Mouse (Mus musculus) lung, adult 2 months (tissue): Measurements from ENCODE around the gene Slc22a1. TPM values are rescaled to one million over a fixed set of nuclear protein-coding genes. Genes with fewer than 3 reads are reported as not detected.
"Not testable (repeated sequence)": the region's sequence is repeated elsewhere in the genome, so short reads cannot be mapped to it uniquely, and the experiment has no call there.

Source experiments
- DNase-seq: peaks from one replicate; pipeline ENCODE4 v3.0.0; 2022
- H3K4me1 ChIP-seq: fragments of 200-500 bp; 2 replicates; pipeline ENCODE4 v1.6.1; 2011; ENCODE audit warnings: low read length; ENCODE audit not compliant: control insufficient read depth, insufficient read depth
- H3K4me3 ChIP-seq: fragments of 200-500 bp; replicated peaks from 2 replicates; pipeline ENCODE3; 2011; ENCODE audit warnings: low read depth, mild to moderate bottlenecking, control low read depth, low read length; ENCODE audit errors: extremely low read depth
- CTCF ChIP-seq: fragments of 200-500 bp; IDR thresholded peaks from 2 replicates; pipeline ENCODE4 v1.5.1; 2011; ENCODE audit warnings: mild to moderate bottlenecking, low read length, control low read depth; ENCODE audit not compliant: insufficient read depth
- POLR2A ChIP-seq: fragments of 200-500 bp; IDR thresholded peaks from 2 replicates; pipeline ENCODE4 v1.6.1; 2011; ENCODE audit warnings: low read depth, mild to moderate bottlenecking, control low read depth, low read length, borderline replicate concordance; ENCODE audit errors: extremely low read depth
- WGBS: fragments of 180-500 bp; shearing (Covaris S2); methylation state at CpG from one replicate; pipeline ENCODE4 v1.1.7; 2018; 5-methylcytosine and 5-hydroxymethylcytosine counted together
- polyA plus RNA-seq: library from polyadenylated mRNA; depleted of rRNA; stranded (reverse); fragments of >200 nt; gene quantifications from 2 replicates; pipeline ENCODE4 v1.2.3, GENCODE M21; 2012

The Slc22a1 gene
- polyA plus RNA-seq, 1 experiment = 1.7 TPM

- TF ChIP-seq POLR2A (no peak), CTCF (no peak)
- no peak for DNase-seq
- Histone ChIP-seq H3K4me1 (no peaks in the 10 kb centered on the region), H3K4me3 (no peak overlapping the region)
- WGBS = 64% methylated on average over 20 of the region's 20 CpGs
Measured at GRCm38 (mm10) chr17:12688427-12689110, 12.9 kb upstream of the Slc22a1 start.

GRCm38 (mm10) chr17:12684928-12685624 lies 9.4 kb upstream of the Slc22a1 start:
- DNase-seq = no peak
- 66% methylated on average over 7 of the region's 7 CpGs for WGBS
- no peaks in the 10 kb centered on the region for H3K4me1 ChIP-seq
- no peak for TF ChIP-seq CTCF
- TF ChIP-seq POLR2A = no peak
- no peak overlapping the region for H3K4me3 ChIP-seq

GRCm38 (mm10) chr17:12684412-12684811 lies 8.8 kb upstream of the Slc22a1 start:
- TF ChIP-seq POLR2A (no peak), CTCF (no peak)
- no peaks in the 10 kb centered on the region for H3K4me1 ChIP-seq
- no peak for DNase-seq
- H3K4me3 ChIP-seq = no peak overlapping the region
- 63% methylated on average over 4 of the region's 4 CpGs for WGBS

GRCm38 (mm10) chr17:12683582-12683981 lies 8.0 kb upstream of the Slc22a1 start:
- no peak for DNase-seq
- WGBS = 92% methylated on average over 13 of the region's 13 CpGs
- no peak for TF ChIP-seq POLR2A
- TF ChIP-seq CTCF = no peak
- no peak overlapping the region for H3K4me3 ChIP-seq
- H3K4me1 ChIP-seq = no peaks in the 10 kb centered on the region

- no peak for DNase-seq
- TF ChIP-seq POLR2A = no peak
- no peak for TF ChIP-seq CTCF
- H3K4me1 ChIP-seq = no peaks in the 10 kb centered on the region
- H3K4me3 ChIP-seq = no peak overlapping the region
Measured at GRCm38 (mm10) chr17:12678261-12678660, 2.6 kb upstream of the Slc22a1 start.

GRCm38 (mm10) chr17:12677139-12677538 lies 1.5 kb upstream of the Slc22a1 start:
- DNase-seq = no peak
- TF ChIP-seq CTCF (no peak), POLR2A (no peak)
- Histone ChIP-seq H3K4me3 (no peak overlapping the region), H3K4me1 (no peaks in the 10 kb centered on the region)

- H3K4me3 ChIP-seq, H3K4me1 ChIP-seq, DNase-seq: not testable (repeated sequence)
- WGBS = 70% methylated on average over 7 of the region's 7 CpGs
Measured at GRCm38 (mm10) chr17:12674980-12675379, 649 bp downstream of the Slc22a1 start.

GRCm38 (mm10) chr17:12673871-12674270 lies 1.8 kb downstream of the Slc22a1 start:
- Histone ChIP-seq H3K4me3 (no peak overlapping the region), H3K4me1 (no peaks in the 10 kb centered on the region)
- 67% methylated on average over 3 of the region's 3 CpGs for WGBS
- TF ChIP-seq CTCF = no peak
- TF ChIP-seq POLR2A = no peak
- no peak for DNase-seq

- DNase-seq = no peak
- Histone ChIP-seq H3K4me3 (no peak overlapping the region), H3K4me1 (no peaks in the 10 kb centered on the region)
- TF ChIP-seq CTCF (no peak), POLR2A (no peak)
- 81% methylated on average over 7 of the region's 7 CpGs for WGBS
Measured at GRCm38 (mm10) chr17:12672285-12672790, 3.3 kb downstream of the Slc22a1 start.

GRCm38 (mm10) chr17:12671029-12671605 lies 4.5 kb downstream of the Slc22a1 start:
- TF ChIP-seq POLR2A = no peak
- TF ChIP-seq CTCF = no peak

More at GRCm38 (mm10) chr17:12671029-12671605, 4.5 kb downstream of the Slc22a1 start:
- 79% methylated on average over 5 of the region's 5 CpGs for WGBS
- DNase-seq = no peak
- Histone ChIP-seq H3K4me3 (no peak overlapping the region), H3K4me1 (no peaks in the 10 kb centered on the region)
